Mouse (Mus musculus) c-Kit-positive CD71-negative TER-119-negative erythroid progenitor cells, embryonic 14.5 days (primary cell): ENCODE data around the gene Pdgfc.

ENCODE experiments used
- DNase-seq: peaks from one replicate; pipeline ENCODE4 v3.0.0-alpha.2; 2013; ENCODE audit warnings: low read depth

Gene Pdgfc

GRCm38 (mm10) chr3:81036151-81036553, at the start of gene Pdgfc:
TSS of gene Pdgfc (plus strand) at chr3:81036416.
- DNase-seq = no peak

GRCm38 (mm10) chr3:81009245-81009644, 27.0 kb upstream of the Pdgfc start:
- no peak for DNase-seq

DNA sequence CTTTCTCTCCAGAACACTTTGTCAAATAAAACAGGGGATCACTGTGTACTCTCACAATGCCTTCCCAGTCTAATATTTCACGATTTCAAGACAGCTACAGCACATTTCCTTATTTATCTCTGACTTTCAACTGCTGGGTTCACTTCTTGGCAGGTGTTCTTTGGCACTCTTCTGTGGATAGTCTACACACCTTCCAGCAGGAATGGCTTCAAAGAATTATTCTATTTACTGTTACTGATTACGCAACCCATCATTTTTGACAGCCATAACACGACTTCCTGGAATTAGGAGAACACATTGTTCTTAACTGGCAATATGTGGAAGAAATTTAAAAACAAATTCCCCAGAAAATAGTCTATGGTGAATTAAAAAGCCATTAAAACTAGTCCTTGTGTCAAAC, 26.3 kb upstream of the Pdgfc start:
- DNase-seq = no peak

DNA sequence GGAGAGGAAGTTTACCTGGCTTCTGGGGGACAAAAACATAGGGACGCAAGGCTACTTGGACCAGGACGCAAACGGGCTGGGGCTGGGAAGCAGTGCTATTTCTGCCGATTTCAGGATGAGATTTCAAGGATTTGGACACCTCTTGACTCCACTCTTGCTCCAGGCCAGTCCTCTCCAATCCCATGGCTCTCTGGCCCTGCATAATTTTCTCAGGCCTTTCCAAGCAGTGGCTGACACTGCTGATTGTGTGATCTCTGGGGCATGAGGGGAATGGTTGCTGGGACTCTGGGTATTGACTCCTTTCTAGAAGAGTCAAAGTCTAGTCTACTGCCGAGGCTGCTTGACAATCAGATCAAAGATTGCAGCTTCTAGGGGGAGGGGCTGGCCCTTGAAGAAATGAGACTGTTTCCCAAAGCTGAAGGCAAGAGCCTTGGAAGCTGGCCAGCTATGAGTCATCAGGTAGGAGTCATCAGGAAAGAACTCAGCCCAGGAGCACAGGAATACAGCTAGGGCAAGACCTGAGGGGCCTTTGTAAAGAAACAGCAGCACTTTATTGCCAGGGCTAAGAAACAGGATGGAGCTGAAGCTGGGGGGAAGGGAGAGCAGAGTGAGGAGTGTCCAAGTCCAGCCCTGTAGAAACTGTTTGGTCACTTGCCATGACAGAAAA, 18.7 kb upstream of the Pdgfc start:
- DNase-seq = no peak

GRCm38 (mm10) chr3:81020064-81020463, 16.2 kb upstream of the Pdgfc start:
- DNase-seq = no peak

- DNase-seq = no peak
Observed at GRCm38 (mm10) chr3:81021783-81022182, 14.4 kb upstream of the Pdgfc start.

GRCm38 (mm10) chr3:81022266-81022665, 13.9 kb upstream of the Pdgfc start:
- DNase-seq = no peak

DNA sequence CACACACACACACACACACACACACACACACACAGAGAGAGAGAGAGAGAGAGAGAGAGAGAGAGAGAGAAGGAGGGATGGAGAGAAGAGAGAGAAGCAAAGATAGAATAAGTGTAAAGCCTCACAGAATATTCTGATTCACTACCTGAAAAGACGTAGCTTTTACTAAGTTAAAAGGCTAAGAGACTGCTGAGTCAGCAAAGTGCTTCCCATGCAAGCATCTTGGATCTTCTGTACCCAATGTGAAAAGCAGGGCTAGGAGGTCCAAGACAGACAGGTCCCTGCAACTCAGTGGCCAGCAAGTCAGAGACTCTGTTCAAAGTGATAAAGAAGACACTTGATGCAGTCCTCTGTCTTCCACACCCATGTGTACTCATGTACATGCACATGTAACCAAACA, 13.4 kb upstream of the Pdgfc start:
- DNase-seq = no peak

- no peak for DNase-seq
Observed at GRCm38 (mm10) chr3:81023568-81023967, 12.6 kb upstream of the Pdgfc start.

- no peak for DNase-seq
Observed at GRCm38 (mm10) chr3:81025568-81026213, 10.5 kb upstream of the Pdgfc start.

DNA sequence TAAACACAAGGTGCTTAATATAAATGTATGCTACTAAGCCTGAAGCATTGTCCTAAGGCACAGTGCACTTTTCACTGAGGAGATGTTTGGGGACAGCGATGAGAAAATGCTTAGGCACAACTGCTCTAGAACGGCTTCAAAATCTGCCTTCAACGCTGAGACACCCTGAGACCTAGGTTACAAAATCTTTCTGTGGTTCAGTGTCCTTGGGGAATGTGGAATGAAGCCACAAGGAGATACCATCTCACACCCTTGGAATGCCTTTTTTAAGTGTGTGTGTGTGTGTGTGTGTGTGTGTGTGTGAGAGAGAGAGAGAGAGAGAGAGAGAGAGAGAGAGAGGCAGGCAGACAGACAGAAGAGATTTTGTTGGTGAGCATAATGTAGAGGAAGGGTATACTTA, 7.9 kb upstream of the Pdgfc start:
- DNase-seq = no peak

GRCm38 (mm10) chr3:81029321-81029720, 6.9 kb upstream of the Pdgfc start:
- no peak for DNase-seq

DNA sequence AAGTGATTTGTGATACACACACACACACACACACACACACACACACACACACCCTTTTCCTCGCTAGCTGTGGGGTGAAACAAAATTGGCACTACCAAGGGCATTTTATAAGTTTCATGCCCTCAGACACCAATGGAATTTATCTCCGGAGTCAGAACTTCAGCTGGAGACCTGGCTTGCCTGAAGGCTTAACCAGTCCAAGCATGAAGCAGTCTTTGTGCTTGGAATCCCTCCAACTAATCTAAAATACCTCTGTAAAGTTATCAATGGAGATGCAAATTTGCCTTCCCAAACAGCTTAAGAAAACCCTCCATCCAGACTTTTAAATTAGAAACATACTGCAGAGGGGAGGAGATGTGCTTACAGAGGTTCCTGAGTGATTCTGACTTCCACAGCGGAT, 6.3 kb upstream of the Pdgfc start:
- no peak for DNase-seq

GRCm38 (mm10) chr3:81030311-81030710, 5.9 kb upstream of the Pdgfc start:
- DNase-seq = no peak

- no peak for DNase-seq
Observed at GRCm38 (mm10) chr3:81032014-81032413, 4.2 kb upstream of the Pdgfc start.

GRCm38 (mm10) chr3:81034336-81035102, 1.7 kb upstream of the Pdgfc start:
- DNase-seq = no peak

- DNase-seq = no peak
Observed at GRCm38 (mm10) chr3:81036554-81037311, 517 bp downstream of the Pdgfc start.

GRCm38 (mm10) chr3:81037312-81037859, 1.2 kb downstream of the Pdgfc start:
- no peak for DNase-seq

- DNase-seq = no peak
Observed at GRCm38 (mm10) chr3:81039131-81039653, 3.0 kb downstream of the Pdgfc start.

- DNase-seq = no peak
Observed at GRCm38 (mm10) chr3:81044653-81045343, 8.6 kb downstream of the Pdgfc start.

GRCm38 (mm10) chr3:81045344-81046050, 9.3 kb downstream of the Pdgfc start:
- DNase-seq = no peak
